Mouse (Mus musculus) midbrain, embryonic 12.5 days (tissue): Measurements from ENCODE around the gene Dydc2. TPM values are rescaled to one million over a fixed set of nuclear protein-coding genes. Genes with fewer than 3 reads are reported as not detected.

Experiments used
- polyA plus RNA-seq: library from polyadenylated mRNA; unstranded; fragments of >200 nt; fragmentation: Nextera tagmentation; extraction: Ambion mirVana; gene quantifications from 2 replicates; pipeline ENCODE4 v1.2.1, GENCODE M21; 2016

Gene Dydc2
- polyA plus RNA-seq, 1 experiment from 2014 or later, result 0.37 TPM

Other genes starting within 250 kb of the Dydc2 start
- gene Sh2d4b, start 175.9 kb downstream of the Dydc2 start, polyA plus RNA-seq, result 0.60 and 0.85 TPM in 2 replicates
- gene Tspan14, start 102.4 kb downstream of the Dydc2 start, polyA plus RNA-seq, result 87.3 and 88.5 TPM in 2 replicates
- 46.7 and 52.6 TPM in 2 replicates for gene Fam213a, start 55.4 kb downstream of the Dydc2 start, polyA plus RNA-seq
- not detected in 2 replicates for gene Dydc1, start 3.7 kb upstream of the Dydc2 start, polyA plus RNA-seq
- not detected in 2 replicates for gene Mat1a, start 35.8 kb upstream of the Dydc2 start, polyA plus RNA-seq
- gene Sftpa1, start 62.6 kb upstream of the Dydc2 start, polyA plus RNA-seq, result not detected in 2 replicates
- not detected in 2 replicates for gene Mbl1, start 82.2 kb upstream of the Dydc2 start, polyA plus RNA-seq
- gene Sftpd, start 115.9 kb upstream of the Dydc2 start, polyA plus RNA-seq, result not detected in 2 replicates
- gene Gm2832, start 209.6 kb upstream of the Dydc2 start, polyA plus RNA-seq, result not detected in 2 replicates